Mouse (Mus musculus): ENCODE data around the gene Naxe. TPM values are rescaled to one million over a fixed set of nuclear protein-coding genes. Genes with fewer than 3 reads are reported as not detected.

Gene Naxe
- 100 to 1,000 TPM; 124 to 126 TPM for total RNA-seq (2021)
- long read RNA-seq, experiment 1, transcript Naxe-201 (6 exons, 908 nt): major isoform, 117 of 152 reads
- long read RNA-seq, experiment 1, partial matches to known transcripts: 10 of 152 reads
- long read RNA-seq, experiment 1, other reads (novel, unspliced or antisense): 25 of 152 reads
- long read RNA-seq, experiment 2, transcript Naxe-201 (6 exons, 908 nt): major isoform, 108 of 144 reads
- long read RNA-seq, experiment 2, partial matches to known transcripts: 12 of 144 reads
- long read RNA-seq, experiment 2, other reads (novel, unspliced or antisense): 24 of 144 reads

DNA sequence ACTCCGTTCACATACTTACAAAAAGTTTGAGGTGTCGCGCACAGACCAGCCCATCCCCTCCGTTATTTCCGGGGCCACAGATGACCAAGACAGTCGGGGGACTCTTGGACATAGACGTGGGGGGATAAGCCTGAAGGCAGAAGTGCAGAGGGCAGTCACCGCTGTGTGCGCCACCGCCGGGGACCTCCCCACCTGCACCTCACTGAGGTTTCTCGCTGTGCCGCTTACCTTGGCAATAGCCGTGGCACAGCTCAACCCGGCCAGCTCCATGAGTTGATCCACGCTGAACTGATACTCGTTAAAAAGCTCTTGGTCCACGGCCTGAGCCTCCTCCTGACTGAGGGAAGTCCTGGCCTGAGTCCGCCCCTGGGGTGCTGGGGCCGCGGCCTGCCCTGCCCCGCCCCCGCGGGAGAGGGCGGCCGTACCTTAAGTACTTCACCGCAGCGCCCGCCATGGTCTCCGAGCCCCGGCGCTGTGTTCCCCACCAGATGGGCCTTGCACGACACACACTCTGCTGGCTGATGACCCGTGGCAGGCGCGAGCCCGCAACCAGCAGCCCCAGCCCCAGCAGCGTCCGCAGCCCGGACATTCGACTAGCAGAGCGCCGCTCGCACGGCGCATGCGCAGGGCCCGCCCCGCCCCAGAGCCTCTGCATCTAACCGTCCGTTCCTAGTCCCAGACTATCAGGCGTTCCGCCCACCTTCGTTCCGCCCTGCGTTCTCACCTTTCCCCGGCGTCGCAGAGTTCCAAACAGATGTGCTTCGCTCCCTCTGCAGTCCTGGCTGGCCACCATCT is at the start of gene Naxe:
Naxe (minus strand) TSS at position 594 of the 795 bp plus-strand sequence.
- DNase-seq (ENCODE audit: low spot score in 2 of 2): peak; percentile 66 to 77

- DNase-seq (ENCODE audit: low spot score in 2 of 2): no peak
Measured at GRCm38 (mm10) chr3:88106126-88106525, 47.8 kb upstream of the Naxe start.

- no peak for DNase-seq (ENCODE audit: low spot score in 2 of 2)
Measured at GRCm38 (mm10) chr3:88102611-88103010, 44.3 kb upstream of the Naxe start.

GRCm38 (mm10) chr3:88102196-88102595 is 43.9 kb upstream of the Naxe start:
- DNase-seq (ENCODE audit: low spot score in 2 of 2): no peak

DNA sequence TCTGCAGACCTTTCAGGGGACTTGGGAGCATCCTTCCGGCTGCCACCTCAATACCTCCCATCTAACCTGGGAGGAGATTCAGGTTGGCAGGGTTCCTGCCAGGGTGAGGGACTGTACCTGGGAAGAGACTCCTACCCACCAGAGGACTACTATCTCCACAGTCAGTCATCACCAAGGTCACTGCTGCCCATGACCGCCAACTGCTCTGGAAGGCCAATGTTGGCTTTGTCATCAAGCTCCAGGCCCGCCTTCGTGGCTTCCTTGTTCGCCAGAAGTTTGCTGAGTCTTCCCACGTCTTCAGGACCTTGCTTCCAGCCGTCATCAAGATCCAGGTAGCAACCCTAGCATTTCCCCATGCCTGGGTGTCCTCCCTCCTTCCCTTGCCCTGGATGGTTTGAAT is 43.4 kb upstream of the Naxe start:
- no peak for DNase-seq (ENCODE audit: low spot score in 2 of 2)

- DNase-seq (ENCODE audit: low spot score in 2 of 2): no peak
Measured at GRCm38 (mm10) chr3:88100251-88100650, 42.0 kb upstream of the Naxe start.

GRCm38 (mm10) chr3:88097666-88098065 is 39.4 kb upstream of the Naxe start:
- DNase-seq (ENCODE audit: low spot score in 2 of 2): no peak

- no peak for DNase-seq (ENCODE audit: low spot score in 2 of 2)
Measured at GRCm38 (mm10) chr3:88094126-88094525, 35.8 kb upstream of the Naxe start.

GRCm38 (mm10) chr3:88090616-88091015 is 32.3 kb upstream of the Naxe start:
- DNase-seq (ENCODE audit: low spot score in 2 of 2): no peak

- no peak for DNase-seq (ENCODE audit: low spot score in 2 of 2)
Measured at GRCm38 (mm10) chr3:88090106-88090505, 31.8 kb upstream of the Naxe start.

DNA sequence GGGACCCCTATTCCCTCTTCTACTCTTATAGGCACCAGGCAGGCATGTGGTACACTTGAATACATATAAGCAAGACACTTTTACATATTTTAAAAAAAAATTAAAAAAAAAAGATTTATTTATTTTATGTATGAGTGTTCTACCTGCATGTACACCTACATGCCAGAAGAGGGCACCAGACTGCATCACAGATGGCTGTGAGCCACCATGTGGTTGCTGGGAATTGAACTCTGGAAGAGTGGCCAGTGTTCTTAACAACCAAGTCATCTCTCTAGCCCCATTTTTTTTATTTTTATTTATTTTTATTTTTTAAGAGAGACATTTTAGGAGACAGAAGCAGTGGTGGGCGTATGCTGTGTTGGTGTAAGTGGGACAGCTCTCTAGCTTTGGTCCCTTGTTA is 29.4 kb upstream of the Naxe start:
- DNase-seq (ENCODE audit: low spot score in 2 of 2): no peak

DNA sequence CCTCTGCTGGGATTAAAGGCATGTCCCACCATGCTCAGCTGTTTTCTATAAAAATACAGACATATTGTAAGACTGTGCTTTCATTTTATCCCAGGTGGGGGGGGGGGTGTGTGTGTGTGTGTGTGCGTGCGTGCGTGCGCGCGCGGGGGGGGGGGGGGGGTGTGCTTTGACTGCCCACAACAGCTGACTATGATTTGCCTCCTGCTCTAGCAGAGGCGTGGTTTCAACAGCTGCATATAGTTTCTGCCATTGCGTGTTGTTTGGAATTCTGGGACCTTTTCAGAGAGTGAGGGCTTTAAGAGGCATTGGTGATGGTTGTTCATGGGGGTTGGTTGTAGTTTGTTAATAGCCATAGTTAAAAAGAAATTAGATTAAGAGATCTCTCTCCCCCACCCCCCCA is 27.2 kb upstream of the Naxe start:
- DNase-seq (ENCODE audit: low spot score in 2 of 2): no peak

GRCm38 (mm10) chr3:88084001-88084400 is 25.7 kb upstream of the Naxe start:
- no peak for DNase-seq (ENCODE audit: low spot score in 2 of 2)

DNA sequence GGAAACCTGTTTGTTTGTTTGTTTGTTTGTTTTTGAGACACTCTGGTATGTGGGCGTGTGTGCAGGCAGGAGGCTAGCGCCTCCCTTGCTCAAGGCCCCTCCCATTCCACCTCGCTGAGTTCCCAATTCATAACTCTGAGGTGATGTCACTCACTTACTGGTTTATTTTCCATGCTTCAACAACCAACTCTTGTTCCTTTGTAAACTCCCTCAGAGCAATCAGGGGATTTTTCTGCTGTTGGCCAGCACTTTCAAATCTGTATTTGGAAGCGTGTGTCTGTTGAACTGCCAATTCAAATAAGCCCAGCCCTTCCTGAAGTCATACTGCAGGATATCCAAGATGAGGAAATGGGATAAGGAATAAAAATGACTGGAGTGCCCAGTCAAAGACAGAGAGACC is 24.4 kb upstream of the Naxe start:
- DNase-seq (ENCODE audit: low spot score in 2 of 2): no peak

DNA sequence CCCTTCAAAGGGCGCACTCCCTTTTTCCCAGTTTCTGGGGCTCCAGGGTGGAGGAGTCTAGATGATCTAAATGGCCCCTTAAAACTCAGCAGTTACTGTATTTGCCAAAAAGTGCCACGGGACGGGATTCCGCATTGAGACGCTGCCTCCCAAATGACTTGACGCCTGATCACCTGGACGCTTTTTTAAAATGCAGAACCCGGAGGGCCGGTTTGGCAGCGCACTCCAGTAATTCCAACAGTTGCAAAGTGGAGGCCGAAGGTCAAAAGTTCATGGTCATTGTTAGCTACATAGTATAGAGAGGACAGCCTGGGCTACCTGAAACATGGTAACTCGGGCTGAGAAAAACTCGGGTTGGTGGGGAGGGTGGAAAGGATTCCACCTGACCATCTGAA is 23.9 kb upstream of the Naxe start:
- no peak for DNase-seq (ENCODE audit: low spot score in 2 of 2)

DNA sequence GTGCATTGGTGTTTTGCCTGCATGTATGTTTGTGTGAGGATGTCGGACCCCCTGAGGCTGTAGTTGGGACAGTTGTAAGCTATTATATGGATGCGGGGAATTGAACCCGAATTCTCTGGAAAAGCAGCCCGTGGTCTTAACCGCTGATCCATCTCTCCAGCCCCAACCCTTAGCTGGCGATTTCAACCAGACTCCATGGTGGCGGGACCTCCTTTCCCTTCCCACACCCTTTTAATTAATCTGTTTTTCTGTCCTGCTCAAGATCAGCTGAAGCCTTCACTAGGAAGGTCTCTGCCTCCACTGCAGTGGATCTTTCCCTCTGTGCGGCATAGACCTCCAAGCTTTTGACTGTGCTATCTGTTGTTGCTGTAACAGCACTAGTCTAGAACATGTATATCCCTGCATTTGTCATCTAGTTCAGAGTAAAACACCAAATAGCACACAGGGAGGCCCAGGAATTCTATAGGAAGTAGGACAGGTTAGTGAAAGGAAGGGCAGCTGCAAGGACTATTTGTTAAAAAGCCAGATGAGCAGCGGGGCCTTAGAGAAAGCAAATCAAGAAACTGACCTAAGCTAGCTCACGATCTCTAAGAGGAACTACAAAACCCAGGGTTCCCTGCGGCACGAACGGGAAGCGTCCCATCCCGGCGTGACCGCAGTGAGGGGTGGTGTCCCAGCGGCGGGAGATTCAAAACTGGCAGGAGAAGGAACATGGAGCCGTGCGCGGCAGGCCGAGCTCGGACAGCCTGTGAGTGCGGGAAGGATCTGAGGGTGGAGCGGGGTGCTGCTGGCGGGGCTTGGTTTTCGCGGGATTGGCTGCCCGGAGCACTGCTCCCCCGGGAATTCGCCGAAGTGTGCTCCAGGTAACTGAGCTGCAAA is 23.3 kb upstream of the Naxe start, which contains the start of gene Iqgap3:
Iqgap3 (plus strand) TSS at position 627 of the 879 bp plus-strand sequence.
- DNase-seq (ENCODE audit: low spot score in 2 of 2): peak; percentile 74 to 81

GRCm38 (mm10) chr3:88078204-88078603 is 19.9 kb upstream of the Naxe start, which contains the start of gene Ttc24:
TSS of gene Ttc24 (minus strand) at chr3:88078304.
- DNase-seq (ENCODE audit: low spot score in 2 of 2): no peak

- no peak for DNase-seq (ENCODE audit: low spot score in 2 of 2)
Measured at GRCm38 (mm10) chr3:88077441-88077840, 19.1 kb upstream of the Naxe start.

DNA sequence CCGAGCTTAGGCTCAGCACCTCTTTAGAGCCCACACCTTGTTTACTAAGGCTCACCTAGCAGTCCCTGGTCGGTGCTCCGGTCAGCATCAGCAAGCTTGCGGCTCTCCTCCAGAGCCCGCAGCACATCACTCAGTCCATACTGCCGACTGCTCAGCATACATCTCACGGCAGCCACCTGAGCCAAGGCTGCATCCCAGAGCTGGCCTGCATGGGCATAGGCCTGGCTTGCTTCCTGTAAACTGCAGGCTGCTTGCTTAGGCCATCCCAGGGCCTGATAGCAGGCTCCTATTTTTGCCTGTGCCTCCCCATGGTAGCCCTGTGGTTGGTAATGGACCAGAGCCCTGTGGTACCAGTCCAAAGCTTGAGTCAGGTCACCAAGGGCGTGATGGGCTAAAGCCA is 16.5 kb upstream of the Naxe start:
- no peak for DNase-seq (ENCODE audit: low spot score in 2 of 2)

- no peak for DNase-seq (ENCODE audit: low spot score in 2 of 2)
Measured at GRCm38 (mm10) chr3:88074351-88074750, 16.1 kb upstream of the Naxe start.

- DNase-seq (ENCODE audit: low spot score in 2 of 2): no peak
Measured at GRCm38 (mm10) chr3:88073631-88074030, 15.3 kb upstream of the Naxe start.
